Mouse (Mus musculus) monocyte, adult 2 months (primary cell): ENCODE results near the gene Olfr555.
"Not testable (repeated sequence)": the region's sequence is repeated elsewhere in the genome, so short reads cannot be mapped to it uniquely, and the experiment has no call there.

Experiments
- DNase-seq, 2 experiments: peaks; one replicate each; pipeline ENCODE4 v3.0.0; 2022; ENCODE audit warnings: low spot score in 2 of 2, low read depth in 1 of 2

The Olfr555 gene

DNA sequence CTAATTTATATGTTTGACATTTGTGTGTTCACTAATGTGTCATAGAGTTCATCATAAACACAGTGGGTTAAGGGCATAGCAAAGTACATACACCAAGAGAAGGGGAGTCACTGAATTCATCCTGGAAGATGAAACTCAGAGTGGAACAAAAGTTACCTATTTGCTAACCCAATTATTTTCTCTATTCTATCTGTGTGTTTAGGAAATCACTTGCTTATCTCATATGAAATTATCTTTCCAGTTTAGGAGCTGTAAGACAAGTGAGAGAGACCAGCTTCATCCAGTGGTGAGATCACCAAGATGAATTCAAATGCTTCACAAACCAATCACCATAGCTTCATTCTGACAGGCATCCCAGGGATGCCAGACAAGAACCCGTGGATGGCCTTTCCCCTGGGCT, at the start of gene Olfr555:
Olfr555 (plus strand) TSS at position 301 of the 400 bp plus-strand sequence.
- no peak for DNase-seq

DNA sequence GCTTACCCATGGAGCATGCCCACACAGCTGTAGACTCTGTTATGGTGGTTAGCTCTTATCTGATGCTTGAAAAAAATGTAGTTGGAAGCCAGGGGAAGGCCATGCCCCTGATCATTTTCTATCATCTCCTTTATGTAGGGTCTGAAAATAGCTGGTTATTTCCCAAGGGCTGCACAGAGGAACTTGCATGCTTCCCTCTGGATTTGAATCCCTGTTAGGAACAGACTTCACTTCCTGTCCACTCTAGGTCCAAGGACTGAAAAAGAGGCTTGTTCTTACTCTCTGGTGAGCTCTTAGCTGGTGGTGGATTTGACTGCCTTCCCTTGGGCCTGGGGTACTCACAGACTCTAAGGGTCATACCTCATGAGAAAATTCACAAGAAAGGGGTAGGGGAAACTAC, 40.5 kb upstream of the Olfr555 start, which contains the start of gene Olfr553:
Olfr553 (minus strand) TSS at position 101 of the 400 bp plus-strand sequence.
- DNase-seq, result no peak

DNA sequence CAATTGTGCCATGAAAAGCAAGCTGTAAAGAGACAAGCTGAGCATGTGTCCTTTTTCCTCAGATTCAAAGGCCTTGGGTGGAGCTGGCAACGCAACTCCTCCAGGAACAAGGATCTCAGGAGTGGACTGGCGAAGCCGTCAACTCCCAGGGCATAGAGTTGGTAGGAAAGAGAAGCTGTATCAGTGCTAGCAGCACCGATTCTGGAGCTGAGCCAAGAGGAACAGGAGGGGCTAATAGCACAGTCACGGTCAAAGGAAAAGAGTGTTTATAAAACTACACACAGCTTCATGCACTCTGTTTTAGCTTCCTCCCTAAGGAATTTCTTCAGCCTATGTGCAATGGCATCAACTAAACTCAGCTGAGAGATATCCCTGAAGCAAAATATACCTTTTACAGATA, 39.0 kb upstream of the Olfr555 start:
- DNase-seq, result no peak

DNA sequence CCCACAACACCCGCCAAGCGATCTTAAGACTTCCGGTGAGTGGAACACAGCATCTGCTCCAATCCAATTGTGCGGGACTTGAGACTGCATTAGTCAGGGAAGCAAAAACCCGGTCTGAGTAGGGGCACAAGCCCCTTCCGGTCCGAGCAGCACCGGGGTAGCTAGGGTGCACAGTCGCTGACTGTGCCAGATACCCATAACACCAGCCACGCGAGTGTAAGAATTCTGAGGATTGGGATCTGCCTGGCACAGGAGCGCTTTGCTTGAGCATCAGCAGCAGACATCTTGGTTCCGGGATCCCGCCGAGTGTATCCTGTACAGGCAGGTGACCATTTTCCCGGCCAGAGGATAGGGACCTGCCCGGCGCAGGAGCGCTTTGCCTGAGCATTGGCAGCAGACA, 38.3 kb upstream of the Olfr555 start:
- not testable (repeated sequence) for DNase-seq

DNA sequence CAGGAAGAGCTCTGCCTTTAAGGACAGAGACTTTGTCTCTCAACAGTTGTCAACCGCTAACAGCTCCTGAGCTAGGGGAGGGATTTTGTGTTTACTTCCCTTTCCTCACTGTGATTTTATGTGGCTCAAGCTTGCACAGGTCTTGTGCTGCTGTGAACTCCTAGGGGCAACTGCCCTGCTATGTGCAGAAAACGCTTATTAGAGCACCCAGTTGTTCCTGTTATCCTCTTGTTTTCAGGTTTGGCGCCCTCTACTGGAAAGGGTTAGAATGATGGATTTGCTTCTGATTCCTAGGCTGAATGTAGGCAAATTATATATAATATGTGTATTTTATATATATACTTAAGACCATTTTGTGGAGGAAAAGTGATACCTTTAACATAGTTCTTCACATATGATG, 22.0 kb upstream of the Olfr555 start:
- DNase-seq, result peak in 1 of 2 experiments; percentile 18

DNA sequence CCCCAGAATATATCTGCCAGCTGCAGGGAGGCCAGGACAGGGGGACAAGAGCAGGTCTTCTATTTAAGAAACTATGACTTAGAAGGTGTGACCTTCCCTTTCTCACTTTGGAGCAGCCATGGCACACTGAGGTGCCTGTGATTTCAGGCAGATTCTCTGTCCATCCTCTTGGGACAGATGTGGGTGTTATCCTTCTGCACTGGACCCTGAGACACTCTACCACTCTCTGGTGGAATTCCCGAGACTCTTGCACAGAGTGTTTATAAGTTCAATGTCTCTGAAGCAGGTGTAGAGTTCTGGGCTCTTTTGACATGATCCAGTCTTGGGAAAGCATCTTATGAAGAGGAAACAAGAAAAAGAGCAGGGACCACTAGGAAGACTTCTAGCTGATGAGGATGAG, 20.5 kb upstream of the Olfr555 start, which contains the start of gene Olfr554:
Olfr554 (plus strand) TSS at position 301 of the 400 bp plus-strand sequence.
- DNase-seq, result no peak

DNA sequence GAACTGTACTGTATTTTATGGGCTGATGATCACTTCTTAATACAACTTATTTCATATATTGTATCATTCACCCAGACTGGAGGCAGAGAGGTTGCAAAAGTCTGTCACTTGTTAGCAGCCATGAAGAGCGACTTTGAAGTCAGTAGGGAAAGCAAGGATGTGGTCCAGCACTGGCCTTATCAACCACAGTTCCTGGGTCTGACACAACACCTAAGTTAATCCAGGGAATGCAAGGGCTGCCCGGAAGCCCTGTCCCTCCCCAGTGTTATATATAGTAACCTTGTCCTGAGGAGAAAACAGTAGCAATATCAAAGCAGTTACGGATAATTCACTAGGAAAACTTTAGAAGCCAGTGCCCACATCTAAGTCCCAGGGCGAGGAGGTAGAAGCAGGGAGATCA, 13.7 kb upstream of the Olfr555 start:
- not testable (repeated sequence) for DNase-seq

DNA sequence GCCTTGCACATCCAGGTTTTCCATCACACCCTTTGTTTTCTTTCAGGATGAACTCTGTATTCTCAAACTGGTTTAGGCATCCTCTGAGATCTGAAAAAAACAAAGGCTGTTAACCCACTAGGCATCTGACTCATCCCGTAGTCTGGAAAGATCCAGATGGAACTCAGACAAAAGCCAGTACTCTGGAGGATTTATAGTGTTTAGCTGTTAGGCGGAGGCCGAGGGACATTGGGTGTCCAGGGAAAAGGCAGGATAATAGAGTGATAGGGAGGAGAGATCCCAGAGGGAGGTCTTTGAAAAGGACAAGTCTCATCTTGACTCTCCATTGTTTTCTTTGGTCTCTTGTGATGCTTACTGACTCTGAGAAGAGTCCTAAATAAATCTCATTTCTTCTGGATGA, 6.0 kb downstream of the Olfr555 start, which contains the start of gene Olfr556:
Olfr556 (plus strand) TSS at position 301 of the 400 bp plus-strand sequence.
- no peak for DNase-seq

DNA sequence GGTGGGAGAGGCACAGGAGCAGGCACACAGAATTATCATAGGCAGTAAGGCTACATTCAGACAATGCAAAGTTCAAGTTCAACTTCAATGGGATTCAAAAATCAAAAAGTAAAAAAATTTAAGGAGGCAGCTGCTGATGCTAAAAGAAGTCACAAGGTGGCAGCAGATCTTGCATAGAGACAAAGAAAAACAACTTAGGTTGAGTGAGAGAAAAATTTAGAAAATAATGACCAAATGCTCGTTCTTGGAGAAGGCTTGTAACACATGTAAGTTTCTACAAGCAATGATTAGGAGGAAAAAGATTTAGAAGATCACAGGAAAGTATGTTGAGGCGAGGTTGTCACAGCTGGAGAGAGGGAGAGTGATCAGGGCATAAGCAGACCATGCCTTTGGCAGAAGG, 6.8 kb downstream of the Olfr555 start:
- no peak for DNase-seq

DNA sequence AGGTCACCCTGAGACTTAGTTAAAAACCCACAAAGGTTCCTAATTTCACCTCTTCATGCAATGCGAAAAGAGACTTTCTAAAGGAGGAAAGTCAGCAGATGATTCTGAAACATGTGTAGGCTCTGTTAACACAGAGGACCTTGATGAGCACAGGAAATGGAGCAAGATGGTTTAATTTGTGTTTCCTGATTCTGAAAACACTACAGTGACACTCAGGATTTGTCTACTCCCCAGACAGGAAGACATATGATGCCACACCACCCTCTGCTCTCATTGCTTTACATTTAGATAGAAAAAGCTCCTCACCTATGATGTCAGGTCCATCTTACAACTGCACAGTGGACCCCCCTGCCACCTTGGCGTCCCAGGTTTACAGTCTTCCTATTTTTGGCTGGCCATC, 17.6 kb downstream of the Olfr555 start:
- DNase-seq, result no peak

DNA sequence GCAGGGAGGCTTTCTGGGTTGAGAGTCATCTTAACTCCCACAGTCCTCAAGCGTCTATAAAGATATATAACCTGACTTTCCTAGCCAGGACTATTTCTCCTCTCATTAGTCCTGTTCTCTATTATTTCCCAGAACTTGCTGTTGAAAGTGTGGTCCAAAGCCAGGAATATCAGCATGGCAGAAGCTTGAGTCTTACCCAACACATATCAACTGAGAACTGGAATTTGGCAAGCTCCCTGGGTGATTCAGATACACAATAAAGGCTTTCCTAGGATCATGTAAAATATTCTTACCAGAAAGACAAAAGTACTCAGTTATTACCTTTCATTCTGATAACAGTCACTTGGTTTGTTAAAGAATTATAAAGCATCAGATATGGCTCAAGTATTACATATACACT, 23.3 kb downstream of the Olfr555 start:
- no peak for DNase-seq

DNA sequence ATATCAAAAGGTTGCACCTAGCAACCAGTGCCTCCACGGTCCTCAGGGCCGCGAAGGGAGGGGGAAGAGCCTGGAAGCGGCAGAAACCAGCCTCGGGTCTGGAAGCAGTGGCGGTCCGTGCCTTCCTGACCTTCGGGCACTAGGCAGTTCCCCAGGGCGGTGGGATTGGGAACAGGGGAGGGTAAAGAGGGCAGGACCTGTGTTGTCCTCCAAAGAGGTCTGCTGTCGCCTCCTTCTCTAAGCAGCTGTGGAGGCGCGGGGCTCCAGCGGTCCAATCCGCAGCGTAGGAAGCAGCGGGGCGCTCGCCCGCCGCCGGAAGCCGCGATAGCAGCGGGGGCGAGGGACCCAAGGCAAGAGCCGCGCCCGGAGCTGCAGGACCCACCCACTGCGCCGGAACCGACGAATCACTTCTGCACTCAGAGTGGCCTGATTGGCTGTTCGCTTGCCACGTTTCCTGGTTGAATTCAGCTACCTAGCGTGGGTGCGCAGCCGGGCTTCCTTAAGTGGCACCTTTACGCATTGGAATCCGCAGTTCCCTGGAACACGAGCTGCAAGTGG, 28.4 kb downstream of the Olfr555 start, which contains the start of gene Trim68:
Trim68 (minus strand) TSS at position 384 of the 558 bp plus-strand sequence.
- DNase-seq, result peak; percentile 17 to 44

DNA sequence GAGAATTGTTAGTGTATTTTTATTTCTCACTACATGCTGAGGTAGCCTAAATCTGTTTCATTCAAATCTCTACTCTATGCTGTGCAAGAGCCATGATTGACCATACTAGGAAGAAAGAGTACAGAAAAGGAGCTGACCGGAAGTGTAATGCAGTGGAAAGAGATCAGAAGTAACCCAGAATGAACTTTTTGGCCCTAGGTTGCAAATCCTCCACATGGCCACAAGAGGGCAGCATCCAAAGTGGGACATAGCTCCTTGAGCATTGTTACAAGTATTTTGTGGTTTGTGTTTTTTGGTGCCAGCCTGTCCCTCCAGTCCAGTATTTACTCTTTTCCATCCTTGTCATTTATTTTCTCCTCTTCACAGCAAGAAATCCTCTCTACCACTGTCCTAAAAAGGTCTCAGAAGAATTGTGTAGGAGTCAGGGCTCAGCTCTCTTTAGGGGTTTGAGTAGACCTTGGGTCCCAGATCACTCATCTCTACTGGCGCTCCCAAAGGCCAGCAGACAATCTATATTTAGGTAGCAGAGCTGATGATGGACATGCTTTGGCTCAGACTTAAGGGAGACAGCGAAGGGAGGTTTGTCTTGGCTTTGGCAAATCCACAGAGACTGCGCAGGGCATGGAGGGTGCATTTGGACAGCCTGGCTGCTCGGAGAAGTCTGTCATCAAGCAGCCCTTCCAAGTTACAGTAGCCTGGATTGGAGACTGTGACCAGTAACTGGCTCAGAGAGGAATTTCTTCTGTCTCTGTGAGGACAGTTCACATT, 36.9 kb downstream of the Olfr555 start, which contains the start of gene Olfr557:
Olfr557 (plus strand) TSS at position 553 of the 768 bp plus-strand sequence.
- no peak for DNase-seq

DNA sequence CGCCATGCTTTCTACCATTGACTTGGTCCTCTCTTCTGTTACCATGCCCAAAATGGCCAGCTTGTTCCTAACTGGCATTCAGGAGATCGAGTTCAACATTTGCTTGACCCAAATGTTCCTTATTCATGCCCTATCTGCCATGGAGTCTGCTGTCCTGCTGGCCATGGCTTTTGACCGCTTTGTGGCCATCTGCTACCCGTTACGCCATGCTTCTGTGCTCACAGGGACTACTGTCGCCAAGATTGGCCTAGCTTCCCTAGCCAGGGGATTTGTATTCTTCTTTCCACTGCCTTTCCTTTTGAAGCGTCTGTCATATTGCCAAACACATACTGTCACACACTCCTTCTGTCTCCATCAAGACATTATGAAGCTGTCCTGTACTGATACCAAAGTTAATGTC, 39.8 kb downstream of the Olfr555 start:
- DNase-seq, result no peak

DNA sequence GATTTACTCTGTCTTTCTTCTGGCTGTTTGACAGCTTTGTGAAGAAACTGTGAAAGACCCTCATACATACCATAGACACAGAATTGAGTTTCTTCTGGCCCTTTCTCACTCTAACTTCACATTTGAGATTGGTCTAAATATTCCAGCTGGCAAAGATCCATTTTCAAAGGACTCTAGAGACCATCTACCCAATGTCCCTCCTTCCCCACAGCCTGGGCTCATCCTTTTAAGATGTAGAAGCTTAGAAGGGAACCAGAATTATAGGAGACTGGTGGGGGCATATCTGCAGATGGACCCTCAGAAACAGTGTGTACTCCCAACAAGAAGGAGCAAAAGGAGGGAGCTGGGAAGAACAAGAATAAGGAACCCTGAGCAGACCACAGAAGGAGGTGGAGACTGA, 43.3 kb downstream of the Olfr555 start, which contains the start of gene Olfr558:
Olfr558 (plus strand) TSS at position 301 of the 400 bp plus-strand sequence.
- no peak for DNase-seq
